Mouse (Mus musculus): Measurements from ENCODE around the gene Fig4.

Gene Fig4

DNA sequence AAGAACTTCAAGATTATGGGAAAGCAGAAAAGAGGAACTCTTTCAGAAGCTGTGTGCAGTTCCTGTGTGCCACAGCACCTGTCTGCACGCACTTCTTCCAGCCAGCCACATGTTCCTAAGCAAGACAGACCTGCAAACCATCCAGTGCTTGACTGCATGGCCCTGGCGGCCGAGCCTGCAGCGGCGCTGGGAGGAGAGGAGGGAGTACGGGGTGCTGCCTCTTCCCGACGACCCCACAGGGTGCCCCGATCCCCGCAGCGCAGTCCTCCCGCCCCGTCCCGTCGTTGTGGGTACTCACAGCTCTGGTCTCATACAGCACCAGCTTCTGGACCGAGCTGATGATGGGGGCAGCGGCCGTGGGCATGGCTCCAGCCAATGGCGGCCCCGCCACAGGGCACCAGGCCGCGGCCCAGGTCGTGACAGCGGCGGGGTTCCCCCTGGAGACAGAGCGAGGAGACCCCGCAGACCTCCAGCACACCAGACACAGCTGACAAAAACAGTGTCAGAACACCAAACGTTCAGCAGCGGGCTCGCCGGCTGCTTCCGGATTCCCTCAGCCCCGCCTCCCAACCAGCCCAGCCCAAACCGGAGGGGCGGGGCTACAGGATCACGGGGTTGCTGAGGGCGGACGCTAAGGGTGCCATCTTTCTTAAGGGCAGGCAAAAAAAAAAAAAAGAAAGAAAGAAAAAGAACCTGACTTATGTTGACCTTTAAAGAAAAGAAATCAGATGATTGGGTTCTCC, at the start of gene Fig4:
TSS of gene Fig4 (minus strand) at position 572 of the 743 bp plus-strand sequence.
- WGBS = under 1% methylated on average over 38 of the region's 38 CpGs

DNA sequence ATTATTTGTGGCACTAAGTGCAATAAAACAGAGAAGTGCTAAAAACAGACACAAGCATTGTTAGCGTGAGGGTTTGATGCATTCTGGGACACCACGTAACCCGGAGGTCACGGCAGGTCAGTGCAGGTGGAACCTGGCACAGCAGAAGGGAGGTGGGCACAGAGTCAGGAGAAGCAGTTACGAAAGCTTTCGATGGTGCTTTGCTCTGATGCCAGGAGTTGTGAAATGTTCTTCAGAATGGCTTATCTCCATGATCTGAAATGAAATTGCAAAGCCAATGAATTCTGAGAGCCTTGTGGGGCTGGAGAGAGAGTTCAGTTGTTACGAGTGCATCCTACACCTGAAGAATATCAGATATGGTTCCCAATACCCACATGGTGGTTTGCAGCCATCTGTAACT, 38.3 kb upstream of the Fig4 start:
- 92% methylated on average over 7 of the region's 7 CpGs for WGBS

DNA sequence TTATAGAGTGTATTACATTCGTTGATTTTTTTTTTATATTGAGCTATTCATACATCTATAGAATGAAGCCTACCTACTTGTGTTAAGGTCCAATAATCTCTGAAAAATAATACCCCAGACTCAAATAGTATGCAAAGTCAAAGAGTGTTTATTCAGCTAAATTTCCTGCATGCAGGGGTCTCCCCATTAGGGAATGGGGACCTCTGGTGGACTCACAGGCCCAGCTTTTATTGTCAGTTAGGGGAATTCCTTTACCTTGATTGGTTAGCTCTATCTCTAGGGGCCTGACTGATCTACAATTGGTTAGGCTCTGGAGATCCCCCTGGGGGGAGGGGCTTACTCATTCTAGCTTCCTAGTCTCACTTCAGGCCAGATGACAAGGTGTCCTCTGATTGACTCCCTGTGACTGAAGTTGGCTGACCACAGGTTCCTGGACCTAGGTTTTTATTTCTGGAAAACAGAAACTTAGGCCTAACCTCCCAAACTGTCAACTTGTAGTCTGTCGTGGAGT, 29.5 kb upstream of the Fig4 start:
- 88% methylated on average over 2 of the region's 2 CpGs for WGBS

DNA sequence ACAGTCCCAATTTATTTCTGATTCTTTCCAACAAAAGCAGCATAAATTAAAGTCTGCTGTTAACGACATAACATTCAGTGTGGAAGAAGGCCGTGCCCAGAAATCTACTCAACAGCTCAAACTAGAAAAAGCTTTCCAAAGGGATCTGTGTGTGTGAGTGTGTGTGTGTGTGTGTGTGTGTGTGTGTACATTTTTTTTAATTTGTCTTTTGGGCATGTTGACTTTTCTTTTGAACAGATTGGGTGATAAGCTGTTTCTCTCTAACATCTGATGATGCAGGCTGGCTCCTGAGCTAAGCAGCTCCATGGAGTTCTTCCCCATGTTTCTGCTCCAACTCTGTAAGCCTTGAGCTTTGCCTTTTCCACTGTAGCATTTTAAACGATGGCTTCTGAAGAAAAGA, 12.8 kb upstream of the Fig4 start:
- 37% methylated on average over 3 of the region's 3 CpGs for WGBS

DNA sequence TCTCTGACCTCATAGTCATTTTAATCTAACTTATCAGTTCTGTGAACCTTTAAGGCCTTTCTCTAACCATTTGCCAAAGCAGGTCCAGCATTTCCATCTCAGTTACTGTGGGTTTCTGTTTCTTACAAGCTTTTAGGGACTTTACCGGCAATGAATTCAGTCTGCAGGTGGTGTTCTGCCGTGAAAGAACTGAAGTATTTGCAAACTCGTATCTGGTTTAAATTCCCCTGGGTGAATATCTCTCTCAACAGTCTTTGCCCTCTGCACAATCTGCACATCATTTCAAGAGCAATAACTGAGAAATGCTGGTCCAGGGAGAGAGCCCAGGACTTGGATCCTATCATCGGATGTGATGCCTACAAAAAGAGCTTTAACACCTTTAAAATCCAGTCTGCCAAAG, 5.1 kb upstream of the Fig4 start:
- 84% methylated on average over 4 of the region's 4 CpGs for WGBS

DNA sequence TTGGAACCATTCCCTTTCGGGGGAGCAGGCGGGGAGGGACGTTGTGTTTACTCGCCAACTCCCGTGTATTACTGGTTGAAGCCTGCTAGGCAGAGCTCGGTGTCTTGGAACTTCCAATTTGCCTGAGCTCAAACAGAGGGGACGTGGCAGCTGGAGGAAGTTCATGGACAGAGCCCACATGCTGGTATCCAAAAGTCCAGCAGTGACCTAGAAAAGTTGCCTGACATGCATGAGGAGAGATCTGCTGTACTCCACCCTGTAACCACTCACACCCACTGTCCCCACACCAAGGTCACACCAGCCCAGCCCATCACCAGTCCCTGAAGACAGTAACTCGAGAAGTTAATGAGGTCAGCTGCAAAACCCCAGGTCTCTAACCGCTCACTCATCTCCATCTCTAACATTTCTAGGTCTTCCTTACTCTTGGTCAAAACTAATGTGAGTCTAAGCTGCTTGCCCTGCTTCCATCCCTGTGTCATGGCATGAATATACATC, 1.9 kb upstream of the Fig4 start:
- WGBS = 84% methylated on average over 9 of the region's 9 CpGs

DNA sequence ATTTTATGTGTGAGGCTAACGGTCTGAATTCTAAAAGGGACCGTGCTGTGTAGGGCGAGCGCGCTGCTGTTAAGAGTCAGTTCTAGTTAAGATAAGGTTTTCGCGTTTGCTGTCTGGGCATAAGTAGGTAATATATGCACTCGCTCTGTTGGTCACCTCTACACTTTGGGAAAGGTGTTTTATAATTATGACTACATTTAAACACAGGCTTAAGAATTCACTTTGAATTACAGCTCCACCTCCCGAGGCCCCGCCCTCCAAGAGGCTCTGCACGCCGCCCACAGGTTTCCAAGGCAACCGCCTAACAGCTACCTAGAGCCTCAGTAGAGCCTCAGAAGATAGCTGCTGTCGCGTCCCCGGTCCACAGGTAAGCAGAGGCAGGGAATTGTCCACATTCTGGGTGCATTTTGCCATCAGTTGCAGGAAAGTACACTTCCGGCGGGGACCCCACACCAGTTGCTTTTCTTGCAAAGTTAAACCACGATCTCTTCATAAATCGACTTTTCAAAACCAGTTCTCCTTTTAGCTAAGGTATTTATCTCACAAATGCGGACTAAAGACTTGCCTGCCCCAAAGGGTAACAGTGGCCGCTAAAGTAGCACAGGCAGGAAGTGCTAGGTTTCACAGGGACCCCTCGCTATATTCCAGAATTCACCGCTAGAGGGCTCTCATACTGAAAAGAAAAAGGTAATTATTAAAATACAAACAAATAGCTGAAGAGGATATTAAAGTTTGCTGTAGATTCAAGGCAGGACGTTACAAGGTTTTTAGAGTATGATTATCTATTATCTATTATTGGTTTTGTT, 782 bp upstream of the Fig4 start, which contains the start of gene Ak9:
TSS of gene Ak9 (plus strand) at position 342 of the 806 bp plus-strand sequence.
- WGBS = under 1% methylated on average over 25 of the region's 25 CpGs

DNA sequence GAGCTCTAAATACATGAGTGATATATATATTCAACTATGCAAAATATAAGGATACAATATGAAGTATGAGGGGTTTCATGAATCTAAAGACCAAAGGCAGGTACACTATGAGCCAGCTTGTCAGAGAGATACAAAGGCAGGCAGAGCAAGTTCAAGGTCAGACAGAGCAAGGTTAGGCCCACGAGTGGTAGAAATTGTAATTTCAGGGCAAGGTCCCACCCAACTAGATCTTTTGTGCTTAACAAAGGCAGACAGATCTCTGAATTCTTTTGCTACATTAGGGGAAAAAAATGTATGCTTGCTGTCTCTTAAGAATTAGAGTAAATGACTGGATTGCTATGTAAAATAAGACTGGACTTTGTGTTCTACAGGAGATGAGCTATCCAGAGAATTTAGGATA, 2.9 kb downstream of the Fig4 start:
- WGBS = 76% methylated on average over 1 of the region's 1 CpGs

DNA sequence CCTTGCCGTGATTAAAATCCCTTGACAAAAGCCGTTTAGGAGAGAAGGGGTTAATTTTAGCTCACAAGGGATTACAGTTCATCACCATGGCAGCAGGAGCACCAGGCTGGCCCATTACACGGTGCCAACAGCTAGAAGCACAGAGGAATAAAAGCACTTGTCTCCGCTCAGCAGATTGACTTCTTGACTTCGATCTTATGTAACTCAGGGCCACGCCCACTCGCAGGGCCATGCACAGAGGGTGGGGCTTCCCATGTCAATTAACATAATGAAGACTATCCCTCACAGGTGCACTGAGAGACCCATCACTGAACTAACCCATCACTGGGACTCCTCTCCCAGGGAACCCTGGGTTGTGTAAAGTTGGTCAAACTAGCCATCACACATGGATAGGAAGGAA, 7.9 kb downstream of the Fig4 start:
- WGBS = 46% methylated on average over 7 of the region's 7 CpGs

DNA sequence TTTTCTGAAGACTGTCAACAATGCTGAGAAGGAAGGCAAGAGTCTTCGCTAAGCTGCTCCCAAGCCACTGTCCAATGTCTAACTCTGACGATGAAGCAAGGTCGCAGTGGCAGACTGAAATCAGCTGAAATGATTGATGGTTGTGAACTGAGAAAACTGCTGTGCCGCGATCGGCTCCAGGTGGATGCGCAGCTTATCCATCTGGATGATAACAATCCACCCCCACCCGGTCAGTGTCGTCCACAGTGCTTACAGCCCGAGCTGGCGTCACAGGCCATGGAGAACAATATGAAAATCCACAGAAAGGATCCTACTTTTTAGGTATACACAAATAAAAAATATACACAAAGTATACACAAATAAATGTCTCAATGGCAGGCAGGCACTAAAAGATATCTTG, 8.3 kb downstream of the Fig4 start:
- WGBS = 86% methylated on average over 11 of the region's 11 CpGs

DNA sequence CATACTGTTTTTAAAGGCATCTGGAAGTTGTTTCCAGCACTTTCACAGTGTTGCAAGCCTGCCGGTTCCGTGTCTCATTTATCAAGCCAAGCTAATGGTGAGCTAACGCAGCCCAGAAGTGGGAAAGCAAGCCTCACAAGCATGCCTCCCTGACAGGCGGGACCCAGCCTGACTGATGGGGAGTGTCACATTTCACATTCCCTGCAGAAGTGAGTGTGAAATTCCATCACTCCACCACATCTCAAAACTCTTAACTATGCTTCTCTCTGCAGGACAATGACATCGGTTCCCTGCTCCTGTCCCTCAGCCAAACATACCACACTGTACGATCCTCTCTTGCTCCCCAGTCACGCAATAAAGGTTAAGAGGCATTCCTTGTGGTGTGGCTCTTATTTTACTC, 10.0 kb downstream of the Fig4 start:
- 63% methylated on average over 7 of the region's 7 CpGs for whole genome bisulfite sequencing

DNA sequence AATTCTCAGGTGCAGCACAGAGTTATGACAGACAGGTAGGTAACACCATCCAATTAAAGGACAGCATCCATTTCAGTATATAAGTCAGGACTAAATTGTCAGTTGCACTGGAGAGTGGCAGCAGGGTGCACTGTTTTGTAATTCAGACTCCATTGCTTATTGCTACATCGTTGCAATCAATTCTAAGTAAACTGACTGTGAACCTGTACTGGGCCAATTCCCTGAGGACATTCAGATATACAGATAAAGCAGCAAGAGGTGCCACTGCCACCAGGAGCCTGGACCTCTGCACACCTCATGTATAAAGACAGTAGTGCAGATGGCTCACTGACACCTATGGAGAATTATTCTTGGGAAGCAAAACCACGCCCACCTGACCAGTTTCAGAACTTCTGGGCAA, 12.0 kb downstream of the Fig4 start:
- WGBS = 85% methylated on average over 2 of the region's 2 CpGs

DNA sequence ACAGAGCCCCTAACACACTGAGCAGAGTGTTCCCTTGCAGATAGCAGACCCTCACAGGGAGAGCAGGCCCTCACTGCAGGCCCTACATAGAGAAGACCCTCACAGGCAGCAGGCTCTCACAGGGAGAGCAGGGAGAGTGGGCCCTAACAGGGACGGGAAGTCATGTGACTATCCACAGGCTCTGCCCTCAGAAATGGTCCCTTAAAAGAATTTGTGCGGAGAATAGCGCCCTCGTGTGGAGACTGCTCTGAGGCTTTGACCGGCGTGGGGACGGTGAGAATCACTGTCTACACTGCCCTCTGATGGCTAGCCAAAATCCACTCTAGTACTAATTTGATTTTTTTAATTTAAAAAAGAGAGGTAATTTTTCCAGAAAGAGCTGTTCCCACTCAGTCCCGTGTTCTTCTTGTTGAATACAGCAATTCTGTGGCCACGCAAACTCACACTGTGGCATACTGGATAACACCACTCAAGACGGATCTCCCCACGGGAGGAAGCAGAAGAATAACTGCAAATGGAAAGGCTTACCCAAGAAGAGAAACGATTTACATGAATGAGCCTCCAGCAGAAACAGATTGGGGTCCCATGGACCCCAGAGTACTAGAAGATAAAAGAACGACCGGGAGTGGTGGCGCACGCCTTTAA, 14.2 kb downstream of the Fig4 start:
- 24% methylated on average over 16 of the region's 16 CpGs for WGBS

DNA sequence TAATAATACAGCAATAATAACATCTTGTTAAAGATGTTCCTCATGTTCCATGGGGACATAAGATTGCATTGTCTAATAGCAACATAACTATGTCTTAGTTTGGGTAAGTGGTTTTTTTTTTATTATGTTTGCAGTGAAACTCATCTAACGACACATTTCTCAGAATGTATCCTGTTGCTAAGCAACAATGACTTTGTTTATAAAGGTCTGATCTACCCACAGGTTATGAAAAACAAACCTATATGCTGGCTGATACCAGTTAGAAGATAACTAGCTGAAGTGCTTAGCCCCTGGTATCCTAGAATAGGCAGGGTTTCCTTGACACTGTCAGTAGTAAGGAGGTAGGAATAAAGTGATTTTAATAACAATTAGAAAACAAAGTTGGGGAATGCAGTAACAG, 15.0 kb downstream of the Fig4 start:
- WGBS = 41% methylated on average over 1 of the region's 1 CpGs

DNA sequence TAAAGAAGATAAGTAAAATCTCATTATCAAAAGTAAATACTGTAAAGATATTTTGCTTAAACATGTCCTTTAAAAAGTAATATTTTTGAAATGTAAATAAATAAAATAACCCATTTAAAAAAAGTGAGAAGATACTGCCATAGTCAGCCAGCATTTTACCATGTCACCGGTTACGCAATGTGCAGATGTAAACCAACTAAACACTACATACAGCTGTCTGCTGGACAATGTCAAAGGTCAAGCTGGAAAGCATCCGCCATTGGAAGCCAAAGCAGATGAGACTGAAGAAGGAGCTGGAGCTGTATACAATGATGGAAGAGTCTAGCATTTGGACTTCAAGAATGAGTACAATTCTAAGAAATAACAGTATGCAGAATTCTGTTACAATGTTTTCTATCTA, 15.4 kb downstream of the Fig4 start:
- 93% methylated on average over 3 of the region's 3 CpGs for WGBS

DNA sequence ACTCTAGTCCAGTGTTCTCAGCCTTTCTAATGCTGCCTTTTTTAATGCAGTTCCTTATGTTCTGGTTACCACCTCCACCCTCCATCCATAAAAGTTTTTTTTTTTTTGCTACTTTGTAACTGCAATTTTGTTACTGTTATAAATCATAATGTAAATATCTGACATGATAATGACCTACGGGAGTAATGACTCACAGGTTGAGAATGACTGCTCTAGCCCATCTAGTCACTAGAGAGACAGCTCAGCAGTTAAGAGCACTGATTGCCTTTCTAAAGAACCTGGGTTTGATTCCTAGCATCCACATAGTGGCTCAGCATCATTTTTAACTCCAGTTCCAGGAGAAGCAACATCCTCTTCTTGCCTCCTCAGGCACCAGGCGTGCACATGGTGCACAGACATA, 21.0 kb downstream of the Fig4 start:
- 91% methylated on average over 2 of the region's 2 CpGs for WGBS

DNA sequence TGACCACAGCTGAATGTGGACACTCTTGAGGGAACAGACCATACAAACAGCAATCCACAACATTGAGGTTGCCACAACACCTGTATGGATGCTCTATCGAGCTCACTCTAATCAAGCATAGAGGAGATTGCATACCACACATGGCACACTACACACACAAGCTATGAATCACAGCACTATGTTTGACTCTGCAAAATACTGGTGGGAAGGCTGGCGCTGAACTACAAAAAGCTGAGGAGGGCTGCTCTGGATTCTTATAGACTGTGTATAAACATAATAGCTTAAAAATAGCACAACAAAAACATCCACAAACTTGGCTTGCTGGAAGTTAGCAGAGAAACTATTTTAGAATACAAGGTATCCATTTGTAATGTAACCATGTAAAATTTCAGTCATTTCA, 22.3 kb downstream of the Fig4 start:
- WGBS = 47% methylated on average over 2 of the region's 2 CpGs

DNA sequence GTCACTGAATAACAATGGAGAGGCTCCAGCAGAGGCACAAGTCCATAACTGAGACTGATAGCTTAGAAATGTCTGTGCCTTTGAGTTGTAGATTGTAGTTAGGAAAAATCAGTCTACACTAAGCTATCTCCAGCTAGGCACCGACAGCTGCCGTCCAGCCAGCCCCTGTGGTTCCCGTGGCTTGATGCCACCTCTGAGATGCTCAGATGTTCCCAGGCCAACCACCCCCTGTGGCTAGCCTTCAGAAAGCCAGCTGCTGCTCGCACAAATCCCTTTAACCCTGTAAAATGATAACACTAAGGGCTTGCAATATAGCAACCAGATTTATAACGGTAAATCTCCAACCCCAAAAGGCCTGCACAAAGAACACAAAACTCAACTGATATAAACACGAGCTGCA, 22.9 kb downstream of the Fig4 start:
- 60% methylated on average over 6 of the region's 6 CpGs for WGBS

DNA sequence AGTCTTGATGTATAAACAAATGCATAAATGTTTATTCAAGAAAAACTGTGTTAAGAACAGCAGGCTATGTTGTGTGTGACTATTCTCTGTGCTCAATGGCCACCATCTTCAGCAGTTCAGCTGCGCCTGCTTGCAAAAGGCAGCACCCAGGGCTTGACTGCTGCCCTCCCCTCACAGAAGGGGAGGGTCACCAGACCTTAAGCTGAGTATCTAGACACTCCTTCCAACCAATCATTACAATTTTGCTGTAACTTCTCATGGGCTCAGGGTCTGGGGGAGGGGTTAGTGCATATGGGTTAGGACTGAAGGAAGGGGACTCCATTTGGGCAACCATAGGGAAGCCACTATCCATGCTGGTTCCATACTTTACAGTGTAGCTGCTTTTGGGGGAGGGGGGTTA, 24.3 kb downstream of the Fig4 start:
- WGBS = 97% methylated on average over 1 of the region's 1 CpGs

DNA sequence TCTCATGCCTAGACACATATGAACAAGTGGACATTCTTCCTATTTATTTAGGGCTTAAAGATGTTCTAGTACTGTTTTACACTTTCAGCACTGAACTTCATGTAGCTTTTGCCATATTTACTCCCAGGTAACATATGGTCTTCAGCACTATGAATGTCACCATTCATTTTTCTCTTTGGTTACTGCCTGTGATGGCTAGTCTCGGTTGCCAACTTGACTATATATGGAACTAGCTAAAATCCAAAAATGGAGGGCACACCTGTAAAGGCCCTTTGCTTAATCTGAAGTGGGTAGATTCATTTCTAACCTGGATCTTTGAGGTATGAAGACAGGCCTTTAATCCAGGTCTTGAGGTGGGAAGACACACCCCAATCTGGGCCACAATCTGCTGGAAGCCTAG, 28.2 kb downstream of the Fig4 start:
- 83% methylated on average over 1 of the region's 1 CpGs for WGBS

DNA sequence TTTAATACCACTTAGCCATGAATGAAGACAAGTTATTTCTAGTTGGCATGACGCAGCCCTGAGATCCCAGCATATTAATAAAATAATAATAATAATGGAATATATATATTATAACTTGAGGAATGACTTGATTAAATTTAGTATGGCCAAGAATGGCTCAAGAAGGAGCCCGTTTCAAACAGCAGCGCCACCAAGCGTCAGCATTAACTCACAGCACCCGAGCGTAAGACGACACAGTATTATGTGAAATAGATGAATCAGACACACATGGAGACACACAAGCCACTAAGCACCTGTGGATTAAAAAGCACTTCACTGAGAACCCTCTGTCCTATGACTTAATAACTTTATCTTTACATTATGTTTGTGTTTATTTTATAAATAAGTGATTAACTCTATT, 31.2 kb downstream of the Fig4 start:
- WGBS = 60% methylated on average over 7 of the region's 7 CpGs

DNA sequence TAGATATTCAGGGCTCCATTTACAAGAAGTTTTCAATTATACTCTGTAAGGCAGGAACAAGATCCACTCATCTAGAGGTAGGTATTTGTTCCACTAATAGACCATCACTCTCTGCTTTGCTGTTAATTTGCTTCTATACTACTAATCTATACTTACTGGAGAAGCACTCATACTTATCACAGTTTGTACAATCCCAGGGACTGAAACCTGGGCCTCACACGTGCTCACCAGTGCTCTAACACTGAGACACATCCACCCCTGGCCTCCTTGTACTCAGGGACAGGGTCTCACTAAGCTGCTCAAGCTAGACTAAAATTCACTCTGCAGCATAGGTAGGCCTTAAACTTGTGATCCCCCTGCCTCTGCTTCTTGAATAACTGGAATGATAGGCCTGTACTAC, 41.8 kb downstream of the Fig4 start:
- 76% methylated on average over 1 of the region's 1 CpGs for WGBS

All from cerebral cortex, adult 2 months (tissue).